Mouse (Mus musculus) midbrain, embryonic 12.5 days (tissue): ENCODE data around the gene Ppp1r3e. TPM values are rescaled to one million over a fixed set of nuclear protein-coding genes. Genes with fewer than 3 reads are reported as not detected.

ENCODE experiments used
- ATAC-seq: fragments of 200-750 bp; cut with Nextera tagmentation; 2 replicates; pipeline ENCODE4 v1.8.0; 2017; ENCODE audit warnings: low read depth, moderate TSS enrichment, moderate library complexity; ENCODE audit not compliant: low FRiP score
- H3K27ac ChIP-seq: fragments of 300-500 bp; sonication (generic); replicated peaks from 2 replicates; pipeline ENCODE4 v1.5.1; 2016; ENCODE audit warnings: mild to moderate bottlenecking
- H3K27me3 ChIP-seq: fragments of 300-500 bp; sonication (generic); 2 replicates; pipeline ENCODE4 v1.6.1; 2016; ENCODE audit warnings: mild to moderate bottlenecking
- H3K36me3 ChIP-seq: fragments of 300-500 bp; sonication (generic); 2 replicates; pipeline ENCODE4 v1.6.1; 2016
- H3K4me1 ChIP-seq: fragments of 300-500 bp; sonication (generic); 2 replicates; pipeline ENCODE4 v1.6.1; 2016
- H3K4me2 ChIP-seq: fragments of 300-500 bp; sonication (generic); replicated peaks from 2 replicates; pipeline ENCODE4 v1.6.1; 2016; ENCODE audit warnings: mild to moderate bottlenecking, moderate library complexity
- H3K4me3 ChIP-seq: fragments of 300-500 bp; sonication (generic); 2 replicates; pipeline ENCODE4 v1.5.1; 2016; ENCODE audit warnings: mild to moderate bottlenecking
- H3K9ac ChIP-seq: fragments of 300-500 bp; sonication (generic); replicated peaks from 2 replicates; pipeline ENCODE4 v1.6.1; 2016; ENCODE audit warnings: mild to moderate bottlenecking, moderate library complexity
- H3K9me3 ChIP-seq: fragments of 300-500 bp; sonication (generic); 2 replicates; pipeline ENCODE4 v1.6.1; 2016; ENCODE audit warnings: mild to moderate bottlenecking
- WGBS: fragments of 180-500 bp; shearing (Covaris S2); methylation state at CpG from one replicate; pipeline ENCODE4 v1.1.7; 2016; 5-methylcytosine and 5-hydroxymethylcytosine counted together
- polyA plus RNA-seq: library from polyadenylated mRNA; unstranded; fragments of >200 nt; fragmentation: Nextera tagmentation; extraction: Ambion mirVana; gene quantifications from 2 replicates; pipeline ENCODE4 v1.2.1, GENCODE M21; 2016

The Ppp1r3e gene
- polyA plus RNA-seq, 1 experiment from 2014 or later, result 0.80 TPM

DNA sequence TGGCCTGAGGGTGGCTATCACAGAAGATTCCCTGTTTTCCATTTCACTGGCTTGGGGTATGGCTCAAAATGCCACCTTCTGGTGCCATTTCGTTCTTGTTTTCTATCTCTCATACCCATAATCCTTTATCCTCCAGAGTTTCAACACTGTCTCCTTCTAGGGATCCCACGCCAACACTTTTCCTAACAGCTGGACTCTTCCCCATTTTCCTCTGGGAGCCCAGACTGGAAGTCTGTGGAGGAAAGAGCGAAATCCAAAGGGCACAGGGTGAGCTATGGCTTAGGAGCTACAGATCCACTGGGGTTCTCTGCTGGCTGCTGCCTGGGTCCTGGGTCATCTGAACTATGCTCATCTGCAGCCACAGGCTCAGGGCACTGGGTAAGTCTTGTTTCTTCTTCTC, 3.2 kb downstream of the Ppp1r3e start:
- H3K4me3 ChIP-seq, result no peak overlapping the region
- peaks cover 17% of the 10 kb centered on the region for H3K4me1 ChIP-seq
- ATAC-seq, result no peak
- 90% methylated on average over 3 of the region's 3 CpGs for WGBS
- no peak overlapping the region for H3K4me2 ChIP-seq
- peaks cover 8% of the 10 kb centered on the region for H3K27me3 ChIP-seq
- H3K27ac ChIP-seq, result no peak overlapping the region
- H3K36me3 ChIP-seq, result no peaks in the 10 kb centered on the region
- no peaks in the 10 kb centered on the region for H3K9me3 ChIP-seq
- H3K9ac ChIP-seq, result no peak overlapping the region

DNA sequence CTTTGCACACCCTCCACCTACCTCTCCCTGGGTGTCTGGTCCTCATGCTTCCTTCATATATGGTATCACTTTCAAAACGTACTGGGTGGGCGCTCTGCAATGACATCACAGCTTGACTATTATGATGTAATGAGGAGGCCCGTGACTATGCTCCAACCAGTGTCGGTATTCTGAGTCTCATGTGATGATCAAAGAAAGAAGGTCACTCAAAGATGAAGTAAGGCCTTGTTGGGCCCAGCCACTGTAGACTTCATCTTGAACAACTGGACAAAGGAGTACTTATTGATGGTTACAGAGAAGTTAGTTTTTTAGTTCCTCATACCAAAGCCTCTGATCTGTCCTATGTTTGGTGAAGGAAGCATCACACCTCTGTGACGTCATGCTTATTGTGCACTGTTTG, 6.5 kb downstream of the Ppp1r3e start, which contains the start of gene Homez:
Gene Homez, minus strand, starts transcription at position 101 of the 400 bp plus-strand sequence.
- no peak for ATAC-seq
- Histone ChIP-seq H3K9me3 (no peaks in the 10 kb centered on the region), H3K4me3 (no peak within 1 kb of the TSS), H3K9ac (no peak within 1 kb of the TSS), H3K27ac (no peak within 1 kb of the TSS), H3K4me2 (no peak within 1 kb of the TSS), H3K27me3 (no peaks in the 10 kb centered on the region), H3K4me1 (peaks cover 7% of the 10 kb centered on the region), H3K36me3 (no peaks in the 10 kb centered on the region)
- WGBS, result 87% methylated on average over 5 of the region's 5 CpGs

DNA sequence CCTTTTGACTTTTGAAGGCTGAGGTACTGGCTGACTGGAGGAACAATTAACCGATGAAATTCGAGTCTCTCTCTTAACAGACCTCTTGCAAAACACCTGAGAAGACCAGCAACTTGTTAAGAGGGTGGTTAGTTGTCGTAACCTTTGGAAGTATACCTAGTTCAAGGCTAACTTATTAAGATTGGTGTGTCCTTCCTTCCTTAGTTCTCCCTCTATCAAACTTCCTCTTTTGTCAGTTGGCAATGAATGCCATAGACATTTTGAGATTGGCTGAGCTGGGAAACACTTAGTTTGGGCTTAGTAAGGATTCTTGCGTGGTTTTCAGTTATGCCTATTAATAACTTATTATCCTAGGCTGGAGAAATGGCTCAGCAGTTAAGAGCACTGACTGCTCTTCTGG, 9.3 kb downstream of the Ppp1r3e start:
- Histone ChIP-seq H3K27me3 (no peaks in the 10 kb centered on the region; the same call in 1 of the 2 replicates), H3K4me3 (no peak overlapping the region), H3K9ac (no peak overlapping the region), H3K27ac (no peak overlapping the region), H3K4me2 (no peak overlapping the region), H3K9me3 (no peaks in the 10 kb centered on the region), H3K4me1 (peaks cover 7% of the 10 kb centered on the region), H3K36me3 (no peaks in the 10 kb centered on the region)
- ATAC-seq, result no peak
- WGBS, result 92% methylated on average over 4 of the region's 4 CpGs

DNA sequence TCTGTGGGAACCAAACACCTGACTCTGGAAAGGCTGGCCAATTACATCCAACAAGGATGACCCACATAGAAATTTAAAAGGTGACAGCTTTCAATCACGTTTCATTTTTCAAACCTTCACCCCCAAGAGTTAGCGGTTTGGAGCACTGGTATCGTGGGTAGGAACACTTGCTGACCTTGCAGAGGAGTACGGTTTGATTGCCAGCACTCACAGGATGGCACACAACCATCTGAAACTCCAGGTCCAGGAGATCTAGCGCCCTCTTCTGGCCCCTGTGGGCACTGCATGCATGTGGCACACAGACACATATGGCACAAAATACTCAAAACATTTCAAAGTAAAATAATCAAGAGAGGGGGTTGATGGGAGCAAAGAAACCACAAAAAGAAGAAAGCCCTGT, 10.4 kb downstream of the Ppp1r3e start:
- 61% methylated on average over 5 of the region's 5 CpGs for WGBS
- Histone ChIP-seq H3K36me3 (no peaks in the 10 kb centered on the region), H3K27ac (no peak overlapping the region), H3K27me3 (no peaks in the 10 kb centered on the region; the same call in 1 of the 2 replicates), H3K9me3 (no peaks in the 10 kb centered on the region), H3K4me1 (peaks cover 13% of the 10 kb centered on the region), H3K9ac (no peak overlapping the region), H3K4me3 (no peak overlapping the region), H3K4me2 (no peak overlapping the region)
- no peak for ATAC-seq

DNA sequence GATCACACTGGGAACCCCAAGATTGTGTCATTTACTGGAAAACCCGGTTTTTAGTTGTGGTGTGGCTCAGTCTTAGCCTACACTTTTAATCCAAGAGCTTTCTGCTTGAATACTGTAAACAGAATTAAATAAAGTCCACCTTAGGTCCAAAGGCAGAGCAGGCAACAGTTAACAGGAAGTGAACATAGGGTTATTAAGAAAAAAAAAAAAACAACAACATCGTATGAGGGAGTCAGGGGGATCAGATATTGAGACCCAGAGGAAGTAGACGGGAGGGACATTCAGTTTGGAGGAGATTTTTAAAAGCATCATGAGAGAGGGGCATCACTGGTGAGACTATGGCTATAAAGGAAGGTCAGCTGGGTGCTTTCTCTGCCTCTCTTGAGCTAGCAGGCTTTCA, 11.1 kb downstream of the Ppp1r3e start:
- Histone ChIP-seq H3K9me3 (no peaks in the 10 kb centered on the region), H3K4me3 (no peak overlapping the region), H3K27me3 (no peaks in the 10 kb centered on the region; the same call in 1 of the 2 replicates), H3K27ac (no peak overlapping the region), H3K9ac (no peak overlapping the region), H3K4me1 (peaks cover 14% of the 10 kb centered on the region), H3K36me3 (no peaks in the 10 kb centered on the region), H3K4me2 (no peak overlapping the region)
- WGBS, result 78% methylated on average over 3 of the region's 3 CpGs
- ATAC-seq, result no peak

DNA sequence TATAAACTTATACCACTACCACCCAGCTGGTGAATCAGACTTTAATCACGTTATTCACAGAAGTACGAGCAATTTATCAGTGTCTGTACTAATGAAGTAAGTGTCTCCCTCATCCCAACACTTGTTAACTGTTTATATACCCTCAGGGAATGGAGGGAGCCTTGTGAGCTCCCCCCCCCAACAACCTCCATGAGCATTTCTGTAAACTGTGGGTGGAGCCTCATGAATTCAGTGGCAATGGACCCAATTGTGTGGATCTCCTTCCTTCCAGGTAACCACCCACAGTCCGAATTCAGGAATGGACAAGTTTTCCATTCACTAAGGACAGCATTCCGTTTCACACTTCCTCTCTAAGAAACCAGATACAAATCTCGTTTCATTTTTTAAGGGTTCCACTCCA, 11.7 kb downstream of the Ppp1r3e start:
- H3K9ac ChIP-seq, result no peak overlapping the region
- no peaks in the 10 kb centered on the region for H3K36me3 ChIP-seq
- H3K9me3 ChIP-seq, result no peaks in the 10 kb centered on the region
- H3K4me1 ChIP-seq, result peaks cover 14% of the 10 kb centered on the region
- no peak for ATAC-seq
- H3K4me3 ChIP-seq, result no peak overlapping the region
- H3K4me2 ChIP-seq, result no peak overlapping the region
- no peak overlapping the region for H3K27ac ChIP-seq
- no peaks in the 10 kb centered on the region; the same call in 1 of the 2 replicates for H3K27me3 ChIP-seq
- 91% methylated on average over 5 of the region's 5 CpGs for WGBS

DNA sequence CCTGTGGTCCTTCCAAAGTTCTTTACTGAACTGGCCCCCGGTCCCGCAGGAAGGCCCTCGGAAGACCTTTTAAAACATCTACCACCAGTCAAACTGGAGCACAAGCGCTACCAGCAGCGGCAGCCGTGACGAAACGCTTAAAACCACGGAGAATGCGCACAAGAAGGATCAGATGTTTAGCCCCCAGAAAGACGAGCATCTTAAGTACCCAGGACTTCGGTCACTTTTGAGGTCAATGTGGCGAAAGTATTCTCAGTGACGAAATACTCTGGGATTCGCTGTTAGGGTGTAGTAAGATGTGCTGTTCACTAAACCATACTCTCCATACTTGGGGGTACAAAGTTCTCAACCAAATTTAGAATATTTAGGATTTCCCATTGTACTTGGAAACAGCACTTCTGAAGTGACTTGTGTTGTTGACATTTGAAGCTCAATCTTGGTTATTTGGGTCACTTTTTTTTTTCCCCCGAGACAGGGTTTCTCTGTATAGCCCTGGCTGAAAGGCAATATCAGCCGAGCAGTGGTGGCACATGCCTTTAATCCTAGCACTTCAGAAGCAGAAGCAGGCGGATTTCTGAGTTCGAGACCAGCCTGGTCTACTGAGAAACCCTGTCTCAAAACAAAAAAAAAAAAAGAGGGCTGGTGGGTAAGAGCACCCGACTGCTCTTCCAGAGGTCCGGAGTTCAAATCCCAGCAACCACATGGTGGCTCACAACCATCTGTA, 12.9 kb downstream of the Ppp1r3e start:
- Histone ChIP-seq H3K36me3 (no peaks in the 10 kb centered on the region), H3K27ac (peak overlapping the region; percentile 80), H3K4me3 (peak overlapping the region; percentile 93), H3K4me1 (peaks cover 14% of the 10 kb centered on the region), H3K27me3 (no peaks in the 10 kb centered on the region; the same call in 1 of the 2 replicates), H3K4me2 (peak overlapping the region; percentile 73), H3K9me3 (no peaks in the 10 kb centered on the region), H3K9ac (peak overlapping the region; percentile 58)
- 18% methylated on average over 21 of the region's 21 CpGs for WGBS
- ATAC-seq, result peak; percentile 18

DNA sequence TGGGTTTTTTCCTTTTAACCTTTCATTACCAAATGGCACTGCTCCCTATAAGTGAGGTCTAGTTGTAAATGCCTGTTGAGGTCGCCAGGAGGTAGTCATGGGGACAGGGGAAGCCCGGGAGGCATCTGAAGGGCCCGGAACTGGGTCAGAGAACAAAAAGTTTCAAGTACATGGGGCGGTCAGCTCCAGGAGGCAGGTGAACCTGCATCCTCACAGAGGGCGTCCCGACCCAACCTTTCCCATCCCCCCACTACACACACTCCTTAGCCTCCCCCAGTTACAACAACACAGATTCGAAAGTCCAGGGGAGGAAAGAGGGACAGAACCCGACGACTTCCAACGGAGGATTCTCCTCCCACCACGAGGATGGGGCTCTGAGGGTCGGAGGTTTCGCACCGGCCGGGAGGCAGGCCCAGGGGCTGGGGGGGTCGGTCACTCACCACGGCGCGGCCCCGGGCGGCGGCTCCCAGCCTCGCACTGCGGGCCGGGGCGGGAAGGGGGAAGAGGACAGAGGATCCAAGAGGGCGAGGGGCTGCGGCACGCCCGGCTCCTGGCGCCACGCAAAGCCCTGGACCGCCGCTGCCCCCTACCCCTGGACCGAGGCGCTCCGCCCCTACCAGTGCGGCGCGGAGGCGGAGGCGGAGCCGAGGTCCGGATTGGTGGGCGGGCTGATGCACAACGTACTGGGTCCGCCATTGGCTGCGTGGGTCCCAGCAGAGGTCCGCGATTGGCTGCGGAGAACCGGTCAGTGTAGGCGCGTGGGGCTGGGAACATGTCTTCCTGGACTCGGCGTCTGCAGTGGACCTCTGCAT, 13.6 kb downstream of the Ppp1r3e start:
- no peaks in the 10 kb centered on the region for H3K36me3 ChIP-seq
- under 1% methylated on average over 56 of the region's 56 CpGs for WGBS
- no peaks in the 10 kb centered on the region for H3K9me3 ChIP-seq
- H3K4me1 ChIP-seq, result peaks cover 14% of the 10 kb centered on the region
- ATAC-seq, result peak; percentile 100
- peak overlapping the region; percentile 80 for H3K27ac ChIP-seq
- no peaks in the 10 kb centered on the region; the same call in 1 of the 2 replicates for H3K27me3 ChIP-seq
- peak overlapping the region; percentile 96 for H3K9ac ChIP-seq
- peak overlapping the region; percentile 73 for H3K4me2 ChIP-seq
- peak overlapping the region; percentile 93 for H3K4me3 ChIP-seq

DNA sequence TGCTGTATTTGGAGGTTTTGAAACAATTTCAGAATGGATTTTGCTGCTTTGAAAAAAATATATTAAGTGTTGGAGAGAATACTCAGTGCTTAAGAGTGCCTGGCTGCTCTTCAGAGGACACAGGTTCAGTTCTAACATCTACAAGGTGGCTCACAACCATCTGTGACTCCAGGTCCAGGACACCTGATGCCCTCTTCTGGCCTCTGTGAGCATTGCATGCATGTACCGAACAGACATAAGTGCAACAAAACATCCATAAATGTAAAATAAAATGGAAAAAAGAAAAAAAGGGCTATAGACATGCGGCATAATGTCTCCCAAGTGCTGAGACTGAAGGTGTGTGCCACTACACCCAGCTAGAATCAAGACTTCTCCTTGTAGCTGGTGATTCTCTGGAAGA, 16.8 kb downstream of the Ppp1r3e start:
- H3K9ac ChIP-seq, result no peak overlapping the region
- H3K27ac ChIP-seq, result no peak overlapping the region
- 39% methylated on average over 2 of the region's 2 CpGs for WGBS
- H3K4me2 ChIP-seq, result no peak overlapping the region
- no peaks in the 10 kb centered on the region; the same call in 1 of the 2 replicates for H3K27me3 ChIP-seq
- no peak for ATAC-seq
- H3K4me1 ChIP-seq, result peaks cover 14% of the 10 kb centered on the region
- no peaks in the 10 kb centered on the region for H3K9me3 ChIP-seq
- H3K36me3 ChIP-seq, result peaks cover 24% of the 10 kb centered on the region
- no peak overlapping the region for H3K4me3 ChIP-seq

DNA sequence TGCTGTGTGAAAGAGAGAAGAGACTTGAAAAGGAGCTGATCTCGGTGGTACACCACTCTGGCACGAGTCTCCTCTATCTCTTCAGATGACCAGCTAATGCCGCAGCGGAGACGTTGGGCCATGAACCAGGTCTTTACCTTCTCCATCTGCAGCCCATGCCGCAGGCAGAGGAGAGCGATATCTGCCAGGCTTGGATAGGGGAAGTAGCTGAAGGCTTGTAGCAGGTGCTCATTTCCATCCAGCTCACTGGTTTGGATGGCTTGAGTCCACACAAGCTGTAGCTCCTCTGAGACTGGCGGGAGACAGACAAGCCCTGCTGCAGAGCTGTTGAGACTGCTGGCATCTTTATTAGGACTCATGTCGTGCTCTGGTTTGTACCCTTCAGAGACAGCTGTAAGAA, 19.5 kb downstream of the Ppp1r3e start:
- Histone ChIP-seq H3K27me3 (no peaks in the 10 kb centered on the region), H3K27ac (no peak overlapping the region), H3K4me3 (no peak overlapping the region), H3K9me3 (no peaks in the 10 kb centered on the region), H3K4me1 (peaks cover 7% of the 10 kb centered on the region), H3K4me2 (no peak overlapping the region), H3K9ac (no peak overlapping the region), H3K36me3 (peaks cover 30% of the 10 kb centered on the region)
- no peak for ATAC-seq
- 89% methylated on average over 9 of the region's 9 CpGs for WGBS

DNA sequence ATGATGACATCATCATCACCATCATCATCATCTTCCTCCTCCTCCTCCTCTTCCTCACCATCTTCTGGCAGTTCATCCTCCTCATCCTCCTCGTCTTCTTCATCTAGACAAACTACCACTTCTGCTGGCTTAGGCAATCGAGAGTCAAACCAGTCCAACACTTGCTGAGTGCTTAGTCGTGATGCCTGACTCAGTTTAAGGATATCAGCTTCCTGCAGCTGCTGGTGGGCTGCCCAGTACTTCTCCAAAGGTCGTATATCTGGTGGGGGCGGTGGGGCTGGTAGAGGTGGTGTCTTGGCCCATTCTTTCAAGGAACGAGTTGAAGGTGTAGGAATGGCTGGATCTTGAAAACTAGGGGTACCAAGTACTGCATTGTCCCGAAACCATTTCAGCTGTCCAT, 20.6 kb downstream of the Ppp1r3e start:
- H3K4me3 ChIP-seq, result no peak overlapping the region
- no peaks in the 10 kb centered on the region for H3K9me3 ChIP-seq
- H3K4me2 ChIP-seq, result no peak overlapping the region
- no peaks in the 10 kb centered on the region for H3K27me3 ChIP-seq
- H3K27ac ChIP-seq, result no peak overlapping the region
- H3K4me1 ChIP-seq, result no peaks in the 10 kb centered on the region
- 94% methylated on average over 7 of the region's 7 CpGs for WGBS
- no peak for ATAC-seq
- peaks cover 30% of the 10 kb centered on the region for H3K36me3 ChIP-seq
- H3K9ac ChIP-seq, result no peak overlapping the region

DNA sequence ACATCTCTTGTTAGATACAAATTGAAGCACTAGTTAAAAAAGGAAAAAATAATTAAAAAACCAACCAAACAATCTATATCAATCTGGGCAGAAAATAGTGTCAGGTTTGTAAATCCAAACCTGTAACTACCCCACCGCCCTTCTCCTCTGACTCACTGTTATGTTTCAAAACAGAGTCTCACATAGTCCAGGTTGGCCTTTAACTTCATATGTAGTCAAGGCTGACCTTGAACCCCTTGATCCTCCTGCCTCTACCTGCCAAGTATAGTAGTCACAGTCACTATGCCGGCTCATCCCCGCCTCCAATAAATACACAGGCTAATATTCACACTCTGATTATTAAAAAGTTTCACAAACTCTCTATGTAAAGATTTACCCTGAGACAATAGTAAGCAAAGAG, 21.6 kb downstream of the Ppp1r3e start:
- Histone ChIP-seq H3K9me3 (no peaks in the 10 kb centered on the region), H3K4me2 (no peak overlapping the region), H3K36me3 (peaks cover 30% of the 10 kb centered on the region), H3K4me1 (no peaks in the 10 kb centered on the region), H3K27ac (no peak overlapping the region), H3K4me3 (no peak overlapping the region), H3K9ac (no peak overlapping the region), H3K27me3 (no peaks in the 10 kb centered on the region)
- ATAC-seq, result no peak
- WGBS, result 96% methylated on average over 3 of the region's 3 CpGs
